Comparison of ENCODE assay signal across 26 mouse cellular contexts in the genomic region with DNA sequence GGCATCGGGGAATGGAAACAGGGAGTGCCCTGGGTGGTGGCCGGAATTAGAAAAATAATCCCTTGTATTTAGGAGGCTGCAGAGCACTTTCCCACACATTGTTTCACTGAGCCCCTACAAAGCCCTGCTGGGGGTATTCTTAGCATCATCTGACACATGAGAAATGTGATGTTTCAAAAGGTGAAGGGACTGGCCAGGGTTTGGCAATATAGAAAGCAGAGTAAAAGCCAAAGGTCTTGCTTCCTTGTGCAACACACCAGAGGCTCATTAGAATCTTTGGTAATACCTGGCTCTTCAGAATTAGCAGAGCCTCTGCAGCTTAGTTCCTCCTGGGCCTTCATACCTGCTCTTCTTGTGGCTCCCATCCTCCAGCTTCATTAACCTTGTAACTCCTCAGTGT.
A peak's percentile ranks its signal among the peaks of the same experiment; 100 is the strongest.
DNase-seq lines count a peak whose midpoint lies in the region; ATAC-seq and TF ChIP-seq lines count a peak whose summit lies in the region.
"Had no signal": no experiment of that assay in that cellular context is flagged by ENCODE, and none has a peak within 500 bp of the region (broad histone marks: within the 10 kb centered on the region; RNA-seq: fewer than 3 reads in every experiment).

No protein-coding gene starts in this region.

- no peak overlapping the region for H3K4me2 ChIP-seq in liver, embryonic 11.5 days
- H3K4me2 ChIP-seq in lung, postnatal 0 days (replicated peaks; ENCODE audit: low read depth, low read length) = no peak overlapping the region
- H3K4me2 ChIP-seq: heart, embryonic 12.5 days; heart, embryonic 15.5 days; hindbrain, embryonic 14.5 days had no signal

- TF ChIP-seq EP300 in lung, postnatal 0 days (IDR thresholded peaks at IDR 0.05) = no peak

- TF ChIP-seq POLR2A in liver, adult 2 months (IDR thresholded peaks at IDR 0.05; ENCODE audit: extremely low read depth, insufficient read depth, low read length) = no peak

- H3K27me3 ChIP-seq in liver, adult 2 months (ENCODE audit: control insufficient read depth, insufficient read depth, low read length) = no peaks in the 10 kb centered on the region
- no peaks in the 10 kb centered on the region for H3K27me3 ChIP-seq in liver, embryonic 11.5 days (replicated peaks; ENCODE audit: control insufficient read depth, insufficient read depth, low read length)
- H3K27me3 ChIP-seq in lung, postnatal 0 days (replicated peaks; ENCODE audit: insufficient read depth, low read length) = no peaks in the 10 kb centered on the region
- H3K27me3 ChIP-seq: heart, embryonic 12.5 days; heart, embryonic 15.5 days had no signal

- peak; percentile 39 for DNase-seq in gastrocnemius, adult 18-20 months (ENCODE audit: low spot score)
- DNase-seq in gastrocnemius, postnatal 36 days = no peak
- DNase-seq in liver, adult 2 months (ENCODE audit: extremely low read depth, low read depth, low spot score) = peak; percentile 72
- no peak for DNase-seq in liver, embryonic 11.5 days (ENCODE audit: low spot score)
- DNase-seq in fat pad, adult 2 months (ENCODE audit: extremely low read depth, low read depth, low spot score) = peak; percentile 89
- DNase-seq in lung, postnatal 0 days (ENCODE audit: low spot score) = no peak
- DNase-seq in lung, postnatal 25 days (ENCODE audit: low spot score) = no peak
- DNase-seq: adrenal gland, adult 8-10 months; adrenal gland, postnatal 25 days; cerebellum, adult 11-12 months; cerebellum, adult 8-10 months; cerebellum, postnatal 10 days; cerebellum, postnatal 36 days; forebrain, postnatal 0 days; gastrocnemius, postnatal 14 days; heart, adult 18-20 months; heart, postnatal 10 days; heart, postnatal 4 days had no signal

- ATAC-seq in liver, embryonic 11.5 days (replicated peaks; ENCODE audit: low FRiP score) = no peak
- ATAC-seq in megakaryocyte, adult 5-6 weeks (ENCODE audit: poor library complexity, severe bottlenecking) = peak; percentile 58
- no peak for ATAC-seq in lung, postnatal 0 days
- ATAC-seq: activated CD4-positive, CD25-positive, alpha-beta regulatory T cell, adult 4 months; forebrain, embryonic 14.5 days; forebrain, postnatal 0 days; hindbrain, postnatal 0 days; inflammation-experienced regulatory T-cells, adult 6 months had no signal

- H3K9me3 ChIP-seq in liver, embryonic 11.5 days (ENCODE audit: control insufficient read depth, low read length) = no peaks in the 10 kb centered on the region
- H3K9me3 ChIP-seq in lung, postnatal 0 days (ENCODE audit: low read length) = no peaks in the 10 kb centered on the region
- H3K9me3 ChIP-seq: heart, embryonic 12.5 days; heart, embryonic 15.5 days had no signal

- H3K36me3 ChIP-seq in liver, adult 2 months (ENCODE audit: control insufficient read depth, insufficient read depth, low read length) = no peaks in the 10 kb centered on the region
- no peaks in the 10 kb centered on the region for H3K36me3 ChIP-seq in liver, embryonic 11.5 days (ENCODE audit: control insufficient read depth, insufficient read depth, low read length)
- H3K36me3 ChIP-seq in lung, postnatal 0 days (ENCODE audit: insufficient read depth, low read length) = no peaks in the 10 kb centered on the region
- H3K36me3 ChIP-seq: heart, embryonic 12.5 days; heart, embryonic 15.5 days had no signal

- H3K4me3 ChIP-seq in liver, adult 2 months (ENCODE audit: insufficient read depth, low read depth, low read length) = no peak overlapping the region
- no peak overlapping the region for H3K4me3 ChIP-seq in liver, embryonic 11.5 days (ENCODE audit: low read depth, low read length)
- no peak overlapping the region for H3K4me3 ChIP-seq in lung, postnatal 0 days (ENCODE audit: low read depth, low read length)
- H3K4me3 ChIP-seq: heart, embryonic 12.5 days; heart, embryonic 15.5 days had no signal

- H3K27ac ChIP-seq in liver, adult 2 months (replicated peaks; ENCODE audit: insufficient read depth, low read depth, low read length) = no peak overlapping the region
- no peak overlapping the region for H3K27ac ChIP-seq in liver, embryonic 11.5 days (ENCODE audit: low read depth, low read length)
- H3K27ac ChIP-seq in lung, postnatal 0 days (ENCODE audit: low read length) = no peak overlapping the region
- H3K27ac ChIP-seq: heart, embryonic 15.5 days; hindbrain, embryonic 14.5 days; hindbrain, postnatal 0 days had no signal

- H3K9ac ChIP-seq in liver, adult 2 months (ENCODE audit: low read depth, low read length) = no peak overlapping the region
- H3K9ac ChIP-seq in liver, embryonic 11.5 days (ENCODE audit: low read depth, low read length) = no peak overlapping the region
- H3K9ac ChIP-seq in lung, postnatal 0 days (replicated peaks; ENCODE audit: low read depth) = no peak overlapping the region
- H3K9ac ChIP-seq: forebrain, postnatal 0 days; heart, embryonic 12.5 days; heart, embryonic 15.5 days; hindbrain, embryonic 14.5 days had no signal

- H3K79me2 ChIP-seq in liver, adult 2 months (ENCODE audit: control insufficient read depth, insufficient read depth, low read length) = no peaks in the 10 kb centered on the region

- WGBS in liver, adult 2 months = 93% methylated on average over 2 of the region's 2 CpGs
- WGBS in liver, embryonic 11.5 days = 84% methylated on average over 2 of the region's 2 CpGs
- WGBS in lung, postnatal 0 days = 91% methylated on average over 2 of the region's 2 CpGs

- peaks cover 8% of the 10 kb centered on the region; the same call in 1 of the 2 replicates for H3K4me1 ChIP-seq in liver, adult 2 months (ENCODE audit: control insufficient read depth, insufficient read depth, low read length)
- no peaks in the 10 kb centered on the region for H3K4me1 ChIP-seq in liver, embryonic 11.5 days (replicated peaks; ENCODE audit: control insufficient read depth, insufficient read depth, low read length)
- H3K4me1 ChIP-seq in lung, postnatal 0 days (ENCODE audit: insufficient read depth, low read depth, low read length) = no peaks in the 10 kb centered on the region

- intact Hi-C loops in gastrocnemius, postnatal 36 days (cut with DNase I) = loop anchor here (1.0 kb wide), 1 partner anchor 32 kb away; no protein-coding TSS in a partner anchor

- no peak for TF ChIP-seq CTCF in liver, adult 2 months (IDR thresholded peaks at IDR 0.05; ENCODE audit: low read depth, low read length)
- no peak for TF ChIP-seq CTCF in lung, postnatal 0 days (IDR thresholded peaks at IDR 0.05)

Comparison
In these comparisons a context has a peak if more than half of its experiments do, and no peak if none do; other contexts are left out.
1. DNase-seq: peak in gastrocnemius, adult 18-20 months (single experiment), liver, adult 2 months (single experiment) and fat pad, adult 2 months (single experiment); none in gastrocnemius, postnatal 36 days (0 of 2), liver, embryonic 11.5 days (single experiment), lung, postnatal 0 days (single experiment) and lung, postnatal 25 days (single experiment).